Mouse (Mus musculus): Measurements from ENCODE around the gene Msi2. TPM values are rescaled to one million over a fixed set of nuclear protein-coding genes. Genes with fewer than 3 reads are reported as not detected.
A peak's percentile ranks its signal among the peaks of the same experiment; 100 is the strongest.

Msi2 gene
- polyA plus RNA-seq, 1 experiment from 2014 or later: 20.2 TPM

GRCm38 (mm10) chr11:88386916-88387315 is 331.4 kb downstream of the Msi2 start:
- H3K27ac ChIP-seq (replicated peaks): no peak overlapping the region
- no peak overlapping the region for H3K4me3 ChIP-seq
- no peaks in the 10 kb centered on the region for H3K27me3 ChIP-seq (replicated peaks; ENCODE audit: low read depth, poor library complexity, severe bottlenecking)
- H3K9me3 ChIP-seq: no peaks in the 10 kb centered on the region
- DNase-seq (ENCODE audit: low spot score): no peak
- peaks cover 8% of the 10 kb centered on the region; the same call in 1 of the 2 replicates for H3K4me1 ChIP-seq
- 94% methylated on average over 4 of the region's 4 CpGs for WGBS
- peaks cover 73% of the 10 kb centered on the region for H3K36me3 ChIP-seq (replicated peaks)

DNA sequence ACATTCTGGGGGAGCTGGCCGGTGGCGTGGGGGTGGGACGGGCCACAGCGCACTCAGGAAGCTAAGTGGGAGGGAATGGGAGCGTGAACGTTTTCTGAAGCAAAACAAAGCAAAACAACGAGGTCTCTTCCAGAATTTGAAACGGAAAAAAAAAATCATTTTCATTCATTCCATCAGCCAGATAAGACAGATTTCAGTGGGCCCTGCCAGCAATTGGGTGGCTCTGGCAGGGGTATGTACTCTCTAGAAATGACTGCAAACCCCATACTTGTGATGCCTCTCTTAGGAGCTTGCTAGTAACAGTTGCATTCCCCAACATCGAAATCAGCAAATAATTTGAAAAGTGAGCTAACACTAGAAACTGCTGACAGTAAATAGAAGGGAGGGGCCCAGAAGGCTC is 335.9 kb downstream of the Msi2 start:
- 89% methylated on average over 9 of the region's 9 CpGs for WGBS
- Histone ChIP-seq H3K4me3 (no peak overlapping the region), H3K4me1 (peaks cover 20% of the 10 kb centered on the region), H3K27me3 (replicated peaks; ENCODE audit: low read depth, poor library complexity, severe bottlenecking) (no peaks in the 10 kb centered on the region), H3K27ac (replicated peaks) (no peak overlapping the region), H3K9me3 (no peaks in the 10 kb centered on the region), H3K36me3 (replicated peaks) (peaks cover 79% of the 10 kb centered on the region)
- no peak for DNase-seq (ENCODE audit: low spot score)

DNA sequence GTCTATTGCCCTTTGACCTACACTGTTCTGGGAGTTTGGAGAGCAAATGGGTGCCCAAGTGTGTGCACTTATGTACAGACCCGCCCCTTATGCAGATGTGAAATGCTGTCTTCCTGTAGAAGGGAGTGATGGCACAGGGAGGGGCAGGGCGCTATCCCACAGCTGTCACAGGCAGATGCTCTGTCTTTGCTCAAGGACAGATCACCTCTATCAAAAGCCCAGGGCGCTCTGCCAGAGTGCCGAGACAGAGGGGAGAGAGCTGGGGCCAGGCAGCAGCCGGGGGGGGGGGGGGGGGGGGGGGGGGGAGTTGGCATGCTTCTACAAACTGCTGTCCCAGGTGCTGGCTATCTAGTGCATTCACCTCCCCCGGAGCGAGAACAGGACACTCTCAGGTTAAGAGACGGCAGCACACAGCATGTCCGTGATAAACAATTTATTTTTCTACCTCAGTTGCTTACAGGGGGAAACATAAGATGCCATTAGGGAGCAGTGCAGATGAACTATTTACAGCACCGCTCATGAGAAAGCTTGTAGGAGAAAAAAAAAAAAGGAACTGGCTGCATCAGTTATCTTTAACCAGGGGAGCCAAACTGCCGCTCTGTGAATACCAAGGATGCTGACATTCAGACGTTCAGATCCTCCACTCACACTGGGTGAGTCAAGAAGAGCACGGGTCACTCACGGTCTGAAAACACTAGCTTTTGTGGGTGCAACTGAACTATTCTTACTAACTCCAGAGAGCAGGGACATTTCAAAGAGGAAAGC is 337.0 kb downstream of the Msi2 start:
- H3K9me3 ChIP-seq: no peaks in the 10 kb centered on the region
- H3K36me3 ChIP-seq (replicated peaks): peaks cover 88% of the 10 kb centered on the region
- H3K27ac ChIP-seq (replicated peaks): no peak overlapping the region
- H3K4me3 ChIP-seq: no peak overlapping the region
- 69% methylated on average over 13 of the region's 14 CpGs for WGBS
- DNase-seq (ENCODE audit: low spot score): no peak
- peaks cover 20% of the 10 kb centered on the region for H3K4me1 ChIP-seq
- no peaks in the 10 kb centered on the region for H3K27me3 ChIP-seq (replicated peaks; ENCODE audit: low read depth, poor library complexity, severe bottlenecking)

DNA sequence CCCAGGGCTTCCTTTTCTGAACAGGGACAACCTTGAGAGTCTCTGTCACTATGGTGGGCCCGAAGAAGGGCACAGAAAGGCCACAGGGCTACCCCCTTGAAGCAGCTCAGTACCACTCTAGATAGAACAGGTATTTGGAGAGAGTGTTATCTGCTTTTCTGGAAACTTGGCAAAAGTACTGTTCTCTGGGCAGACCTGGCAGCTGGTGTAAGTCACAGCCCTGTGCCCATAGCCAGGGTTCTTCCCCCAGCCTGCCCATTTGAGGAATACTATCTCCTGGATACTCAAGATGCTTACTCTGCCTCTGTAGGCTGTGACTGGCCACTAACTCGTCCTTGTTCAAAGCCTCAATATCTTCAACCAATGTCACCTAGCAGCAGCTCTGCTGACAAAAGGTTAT is 338.7 kb downstream of the Msi2 start:
- Histone ChIP-seq H3K9me3 (no peaks in the 10 kb centered on the region), H3K27ac (replicated peaks) (no peak overlapping the region), H3K36me3 (replicated peaks) (peaks cover 79% of the 10 kb centered on the region), H3K4me3 (no peak overlapping the region), H3K27me3 (replicated peaks; ENCODE audit: low read depth, poor library complexity, severe bottlenecking) (no peaks in the 10 kb centered on the region), H3K4me1 (peaks cover 25% of the 10 kb centered on the region)
- no peak for DNase-seq (ENCODE audit: low spot score)
- 80% methylated on average over 2 of the region's 2 CpGs for WGBS

DNA sequence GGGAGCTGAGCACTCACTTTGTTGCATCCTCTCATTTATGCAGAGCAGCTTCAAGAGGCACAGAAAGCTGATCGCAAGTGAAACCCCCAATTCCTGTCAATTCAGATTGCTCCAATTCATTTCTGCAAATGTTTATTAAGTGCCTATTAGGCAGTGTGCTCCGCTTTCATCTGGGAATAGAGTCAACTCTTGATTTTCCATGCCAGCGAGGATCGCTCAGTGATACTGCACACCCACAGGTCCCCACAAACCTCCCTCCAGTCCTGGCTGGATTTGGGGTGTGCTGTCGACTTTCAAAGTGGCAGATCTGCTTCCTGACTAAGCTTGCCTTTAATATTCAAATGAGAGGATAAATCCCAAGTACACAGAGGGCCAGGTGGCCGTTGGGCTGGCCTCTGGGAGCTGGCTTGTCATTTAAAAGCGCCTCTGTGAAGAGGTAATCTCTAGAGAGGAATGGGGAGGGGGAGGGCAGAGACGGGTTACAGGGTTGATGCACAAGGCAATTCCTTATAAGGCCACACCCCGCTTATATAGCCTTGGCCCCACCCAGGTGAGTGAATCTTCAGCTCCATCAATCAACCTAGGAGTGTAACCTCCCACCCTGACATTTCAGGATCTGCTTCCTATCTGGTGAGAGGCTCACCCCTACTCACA is 339.5 kb downstream of the Msi2 start:
- Histone ChIP-seq H3K27me3 (replicated peaks; ENCODE audit: low read depth, poor library complexity, severe bottlenecking) (no peaks in the 10 kb centered on the region), H3K9me3 (no peaks in the 10 kb centered on the region), H3K36me3 (replicated peaks) (peaks cover 78% of the 10 kb centered on the region), H3K4me3 (no peak overlapping the region), H3K4me1 (peaks cover 22% of the 10 kb centered on the region), H3K27ac (replicated peaks) (no peak overlapping the region)
- DNase-seq (ENCODE audit: low spot score): no peak
- 60% methylated on average over 9 of the region's 9 CpGs for whole genome bisulfite sequencing

- H3K9me3 ChIP-seq: no peaks in the 10 kb centered on the region
- no peak for DNase-seq (ENCODE audit: low spot score)
- no peaks in the 10 kb centered on the region for H3K27me3 ChIP-seq (replicated peaks; ENCODE audit: low read depth, poor library complexity, severe bottlenecking)
- H3K4me1 ChIP-seq: peaks cover 13% of the 10 kb centered on the region
- peaks cover 60% of the 10 kb centered on the region for H3K36me3 ChIP-seq (replicated peaks)
- 83% methylated on average over 4 of the region's 4 CpGs for WGBS
- no peak overlapping the region for H3K4me3 ChIP-seq
- H3K27ac ChIP-seq (replicated peaks): no peak overlapping the region
These were observed 345.7 kb downstream of the Msi2 start for GRCm38 (mm10) chr11:88372589-88372988.

GRCm38 (mm10) chr11:88369898-88370297 is 348.4 kb downstream of the Msi2 start:
- Histone ChIP-seq H3K9me3 (no peaks in the 10 kb centered on the region), H3K4me1 (peaks cover 22% of the 10 kb centered on the region), H3K4me3 (no peak overlapping the region), H3K27me3 (replicated peaks; ENCODE audit: low read depth, poor library complexity, severe bottlenecking) (no peaks in the 10 kb centered on the region), H3K36me3 (replicated peaks) (peaks cover 67% of the 10 kb centered on the region), H3K27ac (replicated peaks) (no peak overlapping the region)
- WGBS: 69% methylated on average over 3 of the region's 3 CpGs
- DNase-seq (ENCODE audit: low spot score): no peak

DNA sequence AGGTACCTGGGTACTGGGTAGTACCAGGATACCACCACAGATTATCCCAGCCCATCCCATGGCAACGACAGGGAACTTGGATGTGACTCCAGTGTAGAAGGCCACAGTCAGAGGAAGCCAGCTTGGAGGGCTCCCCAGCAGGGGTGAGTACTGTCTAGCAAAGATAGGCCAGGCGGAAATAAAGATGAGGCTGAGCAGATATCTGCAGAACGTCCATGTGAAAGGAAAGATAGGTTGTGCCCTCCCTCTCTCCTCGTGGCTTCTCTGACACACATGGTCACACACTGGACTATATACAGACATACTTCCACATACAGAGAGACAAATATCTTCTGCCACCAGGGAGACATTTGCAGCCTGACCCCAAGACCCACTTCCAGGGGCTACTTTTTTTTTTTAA is 350.8 kb downstream of the Msi2 start:
- DNase-seq (ENCODE audit: low spot score): no peak
- Histone ChIP-seq H3K4me3 (no peak overlapping the region), H3K36me3 (replicated peaks) (peaks cover 74% of the 10 kb centered on the region), H3K4me1 (peaks cover 15% of the 10 kb centered on the region), H3K27ac (replicated peaks) (no peak overlapping the region), H3K9me3 (no peaks in the 10 kb centered on the region), H3K27me3 (replicated peaks; ENCODE audit: low read depth, poor library complexity, severe bottlenecking) (no peaks in the 10 kb centered on the region)
- 84% methylated on average over 4 of the region's 4 CpGs for WGBS

DNA sequence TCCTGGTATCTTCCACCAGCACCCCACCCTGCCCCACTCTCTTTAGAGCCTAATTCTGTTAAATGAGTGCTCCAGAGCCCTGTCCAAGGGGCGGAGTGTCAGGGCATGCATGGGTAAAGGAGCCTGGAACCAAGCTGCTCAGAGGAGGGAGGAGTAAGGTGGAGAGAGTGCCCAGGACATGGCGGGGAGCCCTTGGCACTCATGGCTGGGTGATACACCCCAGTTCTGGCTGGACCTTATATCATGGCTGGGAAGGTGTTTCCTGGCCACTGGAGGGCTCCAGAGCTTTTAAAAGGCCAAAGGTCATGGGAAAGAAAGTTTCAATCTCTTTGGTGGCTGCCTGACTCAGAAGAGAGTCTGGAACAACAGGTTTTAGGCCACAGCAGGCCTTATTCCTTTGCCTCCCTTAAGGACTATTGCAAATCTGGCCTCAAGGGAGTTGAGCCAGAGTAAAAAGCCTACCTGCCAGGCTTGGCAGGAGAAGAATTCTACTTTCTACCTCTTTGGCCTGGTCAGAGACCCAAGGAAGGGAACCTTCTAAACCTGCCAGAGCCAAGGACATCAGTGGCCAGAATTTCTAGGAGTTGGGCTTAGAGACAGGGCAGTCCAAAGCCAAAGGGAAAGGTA is 352.3 kb downstream of the Msi2 start:
- H3K36me3 ChIP-seq (replicated peaks): peaks cover 84% of the 10 kb centered on the region
- H3K4me1 ChIP-seq: peaks cover 13% of the 10 kb centered on the region
- no peaks in the 10 kb centered on the region for H3K9me3 ChIP-seq
- H3K27me3 ChIP-seq (replicated peaks; ENCODE audit: low read depth, poor library complexity, severe bottlenecking): no peaks in the 10 kb centered on the region
- no peak overlapping the region for H3K4me3 ChIP-seq
- DNase-seq (ENCODE audit: low spot score): no peak
- WGBS: 83% methylated on average over 2 of the region's 2 CpGs
- H3K27ac ChIP-seq (replicated peaks): no peak overlapping the region

GRCm38 (mm10) chr11:88364231-88364630 is 354.1 kb downstream of the Msi2 start:
- peaks cover 13% of the 10 kb centered on the region for H3K4me1 ChIP-seq
- H3K27me3 ChIP-seq (replicated peaks; ENCODE audit: low read depth, poor library complexity, severe bottlenecking): no peaks in the 10 kb centered on the region
- WGBS: 93% methylated on average over 3 of the region's 3 CpGs
- H3K27ac ChIP-seq (replicated peaks): no peak overlapping the region
- no peaks in the 10 kb centered on the region for H3K9me3 ChIP-seq
- peaks cover 91% of the 10 kb centered on the region for H3K36me3 ChIP-seq (replicated peaks)
- H3K4me3 ChIP-seq: no peak overlapping the region
- no peak for DNase-seq (ENCODE audit: low spot score)

GRCm38 (mm10) chr11:88363481-88363880 is 354.8 kb downstream of the Msi2 start:
- WGBS: 88% methylated on average over 14 of the region's 14 CpGs
- H3K27ac ChIP-seq (replicated peaks): no peak overlapping the region
- H3K27me3 ChIP-seq (replicated peaks; ENCODE audit: low read depth, poor library complexity, severe bottlenecking): no peaks in the 10 kb centered on the region
- H3K4me1 ChIP-seq: peaks cover 16% of the 10 kb centered on the region
- H3K9me3 ChIP-seq: no peaks in the 10 kb centered on the region
- no peak overlapping the region for H3K4me3 ChIP-seq
- peaks cover 96% of the 10 kb centered on the region for H3K36me3 ChIP-seq (replicated peaks)
- DNase-seq (ENCODE audit: low spot score): no peak

DNA sequence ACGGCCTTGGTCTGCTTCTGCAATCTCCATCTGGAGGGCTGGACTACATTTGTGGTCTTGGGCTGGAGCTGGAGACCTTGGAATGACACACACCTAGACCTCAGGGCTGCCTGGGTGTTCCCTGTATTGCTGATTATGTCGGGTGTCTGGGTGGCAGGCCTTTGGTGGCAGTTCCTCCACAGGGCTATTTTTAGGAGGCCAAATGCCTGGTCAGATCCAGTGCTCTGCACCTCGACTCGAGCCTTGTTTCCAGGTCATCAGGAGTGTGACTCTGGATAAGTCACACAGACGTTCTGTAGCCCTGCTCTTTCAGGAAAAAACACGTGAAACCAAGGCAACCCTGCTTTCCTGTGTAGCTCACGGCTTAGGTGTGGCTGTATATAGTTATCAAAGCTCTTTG is 358.6 kb downstream of the Msi2 start:
- Histone ChIP-seq H3K36me3 (replicated peaks) (peaks cover 80% of the 10 kb centered on the region), H3K27ac (replicated peaks) (no peak overlapping the region), H3K27me3 (replicated peaks; ENCODE audit: low read depth, poor library complexity, severe bottlenecking) (no peaks in the 10 kb centered on the region), H3K4me3 (no peak overlapping the region), H3K4me1 (peaks cover 30% of the 10 kb centered on the region), H3K9me3 (no peaks in the 10 kb centered on the region)
- WGBS: 89% methylated on average over 7 of the region's 7 CpGs
- no peak for DNase-seq (ENCODE audit: low spot score)

GRCm38 (mm10) chr11:88357325-88357724 is 361.0 kb downstream of the Msi2 start:
- 62% methylated on average over 9 of the region's 9 CpGs for WGBS
- H3K4me1 ChIP-seq: peaks cover 30% of the 10 kb centered on the region
- H3K27me3 ChIP-seq (replicated peaks; ENCODE audit: low read depth, poor library complexity, severe bottlenecking): no peaks in the 10 kb centered on the region
- H3K36me3 ChIP-seq (replicated peaks): peaks cover 81% of the 10 kb centered on the region
- no peak for DNase-seq (ENCODE audit: low spot score)
- peak overlapping the region; percentile 78 for H3K27ac ChIP-seq (replicated peaks)
- no peak overlapping the region for H3K4me3 ChIP-seq
- no peaks in the 10 kb centered on the region for H3K9me3 ChIP-seq

Measured in embryonic facial prominence, embryonic 10.5 days (tissue).